7 mouse cellular contexts compared by ENCODE assay signal in the genomic region with DNA sequence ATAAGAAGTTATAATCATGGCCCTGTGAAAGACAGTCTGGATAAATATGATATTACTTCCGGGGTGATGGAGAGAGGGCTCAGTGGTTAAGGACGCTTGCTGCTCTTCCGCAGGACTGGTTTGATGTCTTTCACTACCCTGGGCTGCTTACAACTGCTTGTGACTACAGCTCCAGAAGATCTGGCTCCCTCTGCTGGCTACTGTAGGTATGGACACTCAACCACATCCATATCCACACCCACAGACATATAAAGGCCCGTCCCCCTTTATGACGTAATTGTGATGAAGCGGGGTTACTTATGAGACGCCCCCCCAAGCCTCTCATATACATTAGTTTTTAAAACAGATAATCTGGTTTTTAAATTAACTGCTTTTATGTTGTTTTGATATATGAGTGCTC. TPM values are rescaled to one million over a fixed set of nuclear protein-coding genes. Genes with fewer than 3 reads are reported as not detected.
DNase-seq lines count a peak whose midpoint lies in the region; ATAC-seq and TF ChIP-seq lines count a peak whose summit lies in the region.

No protein-coding gene starts in this region.

- DNase-seq in ZHBTc4 (ENCODE audit: low read depth, low spot score), result peak; percentile 92
- peak; percentile 85 to 92 for DNase-seq in cerebellum, postnatal 14 days
- peak; percentile 74 to 88 for DNase-seq in frontal cortex, postnatal 36 days (ENCODE audit: low spot score in 2 of 2)
- DNase-seq in hindbrain, postnatal 0 days (ENCODE audit: low spot score), result peak; percentile 87
- peak; percentile 85 to 88 for DNase-seq in left cerebral cortex, adult 18-20 months (ENCODE audit: low spot score in 2 of 2)
- peak; percentile 95 for DNase-seq in lung, postnatal 36 days
- peak; percentile 81 for DNase-seq in right cerebral cortex, postnatal 14 days

- peak; percentile 89 for TF ChIP-seq CTCF in hindbrain, postnatal 0 days (IDR thresholded peaks at IDR 0.05; ENCODE audit: low read depth)

- no peak overlapping the region for H3K27ac ChIP-seq in hindbrain, postnatal 0 days

- 43% methylated on average over 7 of the region's 7 CpGs for WGBS in hindbrain, postnatal 0 days

- H3K36me3 ChIP-seq in hindbrain, postnatal 0 days (ENCODE audit: insufficient read depth, low read length), result no peaks in the 10 kb centered on the region

- H3K4me1 ChIP-seq in hindbrain, postnatal 0 days (ENCODE audit: insufficient read depth, low read length), result no peaks in the 10 kb centered on the region

- H3K4me2 ChIP-seq in hindbrain, postnatal 0 days (ENCODE audit: low read depth, low read length), result no peak overlapping the region

- no peak overlapping the region for H3K4me3 ChIP-seq in hindbrain, postnatal 0 days (ENCODE audit: low read length)

- H3K9me3 ChIP-seq in hindbrain, postnatal 0 days (ENCODE audit: low read length), result no peaks in the 10 kb centered on the region

- ATAC-seq in hindbrain, postnatal 0 days, result peak; percentile 90

- H3K9ac ChIP-seq in hindbrain, postnatal 0 days (replicated peaks; ENCODE audit: low read length), result no peak overlapping the region

- H3K27me3 ChIP-seq in hindbrain, postnatal 0 days (ENCODE audit: insufficient read depth, low read length), result no peaks in the 10 kb centered on the region

RNA-seq across cellular contexts. Expression of a gene that starts 15.4 kb away (rescaled TPM):
- 28.5 and 30.4 TPM in 2 replicates for total RNA-seq in hindbrain, postnatal 0 days (2014; rRNA removed)
- 43.8 and 47.7 TPM in 2 replicates for polyA plus RNA-seq in hindbrain, postnatal 0 days (2015; fragmentation: Nextera tagmentation; extraction: Ambion mirVana)
- 1 to 10 TPM; 7.7 to 9.2 TPM for total RNA-seq in left cerebral cortex, adult 18-20 months (2021)

RNA-seq across cellular contexts. Expression of a gene that starts 40.2 kb away (rescaled TPM):
- 15.8 and 20.3 TPM in 2 replicates for total RNA-seq in hindbrain, postnatal 0 days (2014; rRNA removed)
- polyA plus RNA-seq in hindbrain, postnatal 0 days (2015; fragmentation: Nextera tagmentation; extraction: Ambion mirVana), result 13.9 and 15.0 TPM in 2 replicates
- total RNA-seq in left cerebral cortex, adult 18-20 months (2021), result 10 to 100 TPM; 16.9 to 22.2 TPM
